Mouse (Mus musculus): ENCODE measurements around the gene Ptprm.

Ptprm gene

GRCm38 (mm10) chr17:67226991-67227390, 127.3 kb downstream of the Ptprm start:
- DNase-seq (ENCODE audit: low spot score in 2 of 2): no peak

DNA sequence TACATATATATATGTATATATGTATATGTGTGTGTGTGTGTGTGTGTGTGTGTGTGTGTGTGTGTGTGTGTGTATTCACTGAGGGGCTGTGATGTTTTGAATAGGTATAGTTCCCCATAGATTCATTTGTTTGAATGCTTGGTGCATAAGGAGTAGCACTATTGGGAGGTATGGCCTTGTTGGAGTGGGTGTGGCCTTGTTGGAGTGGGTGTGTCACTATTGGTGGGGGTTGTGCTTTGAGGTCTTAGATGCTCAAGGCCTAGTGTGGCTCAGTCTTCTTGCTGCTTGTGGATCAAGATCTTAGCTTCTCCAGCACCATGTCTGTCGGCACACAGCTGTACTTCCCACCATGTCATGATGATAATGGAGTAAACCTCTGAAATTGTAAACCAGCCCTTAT, 138.9 kb downstream of the Ptprm start:
- DNase-seq (ENCODE audit: low spot score in 2 of 2): no peak

DNA sequence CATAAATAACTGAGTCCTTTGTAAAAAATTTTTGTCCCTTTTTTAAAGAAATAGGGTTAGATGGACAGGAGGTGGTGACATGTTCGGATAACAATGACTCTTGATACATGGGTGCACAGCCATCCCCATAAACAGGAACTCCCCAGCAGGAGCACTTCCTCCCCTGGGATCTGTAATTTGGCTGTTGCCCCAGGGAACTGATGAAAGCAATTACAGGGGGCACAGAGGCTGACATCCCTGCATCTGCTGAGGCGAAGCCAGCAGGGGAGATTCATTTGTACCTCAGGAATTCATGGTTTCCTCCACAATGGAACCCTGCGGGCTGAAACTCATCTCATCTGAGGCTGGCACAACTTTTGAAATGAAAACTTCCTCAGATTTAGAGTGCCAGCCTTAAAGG, 140.5 kb downstream of the Ptprm start:
- DNase-seq (ENCODE audit: low spot score in 2 of 2): no peak

- no peak for DNase-seq (ENCODE audit: low spot score in 2 of 2)
Observed at GRCm38 (mm10) chr17:67209676-67210344, 144.4 kb downstream of the Ptprm start.

GRCm38 (mm10) chr17:67208600-67208999, 145.7 kb downstream of the Ptprm start:
- no peak for DNase-seq (ENCODE audit: low spot score in 2 of 2)

DNA sequence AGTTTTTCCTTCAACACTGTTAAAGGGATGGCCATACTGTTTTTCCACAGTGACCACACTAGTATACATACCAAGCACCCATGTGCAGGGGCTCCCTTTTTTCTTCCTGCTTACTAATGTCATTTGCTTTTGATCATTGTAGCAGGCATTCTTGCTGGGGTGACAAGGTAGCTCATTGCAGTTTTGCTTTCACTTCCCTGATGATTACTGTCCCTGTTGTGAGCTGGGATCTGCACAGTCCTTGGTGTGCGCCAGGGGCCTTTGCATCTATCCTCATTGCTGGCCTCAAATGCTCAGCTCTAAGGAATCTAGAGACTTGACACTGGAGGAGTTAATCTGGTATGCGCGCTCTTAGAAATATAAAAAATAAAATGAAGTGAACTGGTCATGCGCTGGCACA, 147.3 kb downstream of the Ptprm start:
- no peak for DNase-seq (ENCODE audit: low spot score in 2 of 2)

DNA sequence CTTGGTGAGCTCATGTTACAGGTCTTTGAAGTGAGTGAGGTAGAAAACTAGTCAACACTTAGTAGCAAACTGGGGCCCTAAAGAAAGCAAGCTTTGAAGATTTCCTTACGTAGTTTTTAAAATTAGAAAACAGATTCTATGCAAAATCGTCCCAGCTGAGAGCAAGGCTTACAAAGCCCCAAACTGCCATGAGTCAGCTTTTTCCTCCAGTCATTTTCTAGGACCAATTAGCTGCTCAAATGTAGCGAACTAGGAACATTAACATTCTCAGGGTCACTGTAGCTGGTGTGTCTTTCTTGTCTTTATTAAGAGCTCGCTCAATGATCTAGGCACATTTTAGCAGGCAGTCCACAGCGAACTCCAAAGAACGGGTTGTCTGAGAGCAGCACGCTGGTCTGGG, 153.1 kb downstream of the Ptprm start:
- no peak for DNase-seq (ENCODE audit: low spot score in 2 of 2)

GRCm38 (mm10) chr17:67193728-67194127, 160.5 kb downstream of the Ptprm start:
- DNase-seq (ENCODE audit: low spot score in 2 of 2): no peak

GRCm38 (mm10) chr17:67188514-67188913, 165.7 kb downstream of the Ptprm start:
- DNase-seq (ENCODE audit: low spot score in 2 of 2): no peak

GRCm38 (mm10) chr17:67186879-67187278, 167.4 kb downstream of the Ptprm start:
- no peak for DNase-seq (ENCODE audit: low spot score in 2 of 2)

GRCm38 (mm10) chr17:67185942-67186341, 168.3 kb downstream of the Ptprm start:
- no peak for DNase-seq (ENCODE audit: low spot score in 2 of 2)

GRCm38 (mm10) chr17:67179446-67179845, 174.8 kb downstream of the Ptprm start:
- no peak for DNase-seq (ENCODE audit: low spot score in 2 of 2)

DNA sequence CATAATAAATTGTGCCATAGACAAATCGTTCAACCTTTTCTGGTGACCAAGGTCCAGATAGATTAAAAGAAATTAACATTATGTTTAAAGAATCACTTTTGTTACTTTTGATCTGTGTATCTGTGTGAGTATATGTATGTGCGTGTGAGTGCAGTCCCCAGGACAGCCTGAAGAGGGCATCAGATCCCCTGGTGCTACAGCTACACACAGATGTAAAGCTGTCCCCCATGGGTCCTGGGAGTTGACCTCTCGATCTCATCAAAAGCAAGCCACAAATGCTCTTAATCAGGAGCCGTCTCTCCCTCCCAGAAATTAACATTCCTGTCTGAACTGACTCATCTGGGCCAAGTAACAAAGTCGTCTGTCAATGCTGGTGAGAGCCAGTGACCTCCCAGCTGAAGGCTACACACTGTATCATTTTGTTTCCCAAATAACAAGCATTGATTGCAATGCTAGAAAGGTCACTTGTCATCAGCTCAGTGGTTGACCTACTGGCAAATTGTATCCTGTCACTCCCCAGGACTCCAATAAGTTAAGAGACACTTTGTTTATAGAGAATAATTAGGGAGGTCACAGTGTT, 175.5 kb downstream of the Ptprm start:
- DNase-seq (ENCODE audit: low spot score in 2 of 2): no peak

DNA sequence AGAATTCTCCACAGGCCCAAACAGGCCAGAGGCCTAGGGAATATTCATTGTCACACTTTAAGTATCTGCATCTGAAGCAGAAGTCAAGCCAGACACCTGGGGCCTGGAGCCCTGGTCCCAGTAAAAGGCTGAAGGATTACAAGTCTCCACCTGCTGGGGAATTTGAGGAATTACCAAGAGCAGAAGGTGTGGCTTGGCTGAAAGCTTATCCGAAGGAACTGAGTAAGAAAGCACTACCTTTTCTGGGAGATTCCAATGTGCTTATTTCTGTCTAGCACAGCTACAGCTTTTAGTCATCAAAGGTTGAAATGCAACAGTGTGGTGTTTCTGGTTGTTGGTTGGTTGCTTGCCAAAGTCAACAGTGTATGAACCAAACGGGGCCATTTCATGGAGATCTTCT, 178.4 kb downstream of the Ptprm start:
- peak; percentile 13 to 57 for DNase-seq (ENCODE audit: low spot score in 2 of 2)

DNA sequence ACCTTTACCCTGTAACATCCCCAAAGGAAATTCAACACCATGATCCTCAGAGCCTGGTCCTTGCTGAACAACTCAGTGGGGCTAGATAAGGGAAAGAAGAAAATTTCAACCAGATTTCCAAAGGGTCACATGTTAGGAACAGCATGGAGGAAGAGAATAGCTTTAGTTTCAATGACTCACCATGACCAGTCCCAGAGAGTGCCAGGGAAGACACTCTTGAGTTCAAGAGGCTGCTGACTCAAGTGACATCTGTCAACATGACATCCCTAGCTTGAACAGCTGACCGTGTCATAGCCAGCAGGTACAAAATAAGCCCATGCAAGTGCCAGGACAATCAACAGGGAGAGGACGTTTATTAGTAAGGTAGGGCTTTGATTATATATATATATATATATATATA, 182.9 kb downstream of the Ptprm start:
- no peak for DNase-seq (ENCODE audit: low spot score in 2 of 2)

GRCm38 (mm10) chr17:67170696-67171095, 183.6 kb downstream of the Ptprm start:
- no peak for DNase-seq (ENCODE audit: low spot score in 2 of 2)

- DNase-seq (ENCODE audit: low spot score in 2 of 2): no peak
Observed at GRCm38 (mm10) chr17:67165876-67166275, 188.4 kb downstream of the Ptprm start.

GRCm38 (mm10) chr17:67159611-67160010, 194.6 kb downstream of the Ptprm start:
- DNase-seq (ENCODE audit: low spot score in 2 of 2): no peak

GRCm38 (mm10) chr17:67157089-67157752, 197.0 kb downstream of the Ptprm start:
- DNase-seq (ENCODE audit: low spot score in 2 of 2): no peak

- DNase-seq (ENCODE audit: low spot score in 2 of 2): no peak
Observed at GRCm38 (mm10) chr17:67152218-67152617, 202.0 kb downstream of the Ptprm start.

DNA sequence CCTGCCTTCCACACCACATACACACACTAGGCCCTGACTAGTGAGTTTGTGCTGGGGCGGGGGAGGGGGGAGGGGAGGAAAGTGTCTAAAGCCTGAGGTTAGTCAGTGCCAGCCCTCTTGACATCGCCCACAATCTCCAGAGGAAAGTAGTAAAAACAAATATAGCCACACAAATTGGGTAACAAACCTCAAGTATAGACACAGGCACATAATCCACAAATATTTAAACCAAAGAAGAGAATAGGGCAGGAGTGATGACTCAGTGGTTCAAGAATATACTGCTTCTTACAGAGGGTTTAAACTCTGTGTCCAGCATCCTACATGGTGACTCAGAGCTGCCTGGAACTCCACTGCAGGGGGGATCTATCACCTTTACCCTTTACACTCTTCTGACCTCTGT, 203.8 kb downstream of the Ptprm start:
- DNase-seq (ENCODE audit: low spot score in 2 of 2): no peak

DNA sequence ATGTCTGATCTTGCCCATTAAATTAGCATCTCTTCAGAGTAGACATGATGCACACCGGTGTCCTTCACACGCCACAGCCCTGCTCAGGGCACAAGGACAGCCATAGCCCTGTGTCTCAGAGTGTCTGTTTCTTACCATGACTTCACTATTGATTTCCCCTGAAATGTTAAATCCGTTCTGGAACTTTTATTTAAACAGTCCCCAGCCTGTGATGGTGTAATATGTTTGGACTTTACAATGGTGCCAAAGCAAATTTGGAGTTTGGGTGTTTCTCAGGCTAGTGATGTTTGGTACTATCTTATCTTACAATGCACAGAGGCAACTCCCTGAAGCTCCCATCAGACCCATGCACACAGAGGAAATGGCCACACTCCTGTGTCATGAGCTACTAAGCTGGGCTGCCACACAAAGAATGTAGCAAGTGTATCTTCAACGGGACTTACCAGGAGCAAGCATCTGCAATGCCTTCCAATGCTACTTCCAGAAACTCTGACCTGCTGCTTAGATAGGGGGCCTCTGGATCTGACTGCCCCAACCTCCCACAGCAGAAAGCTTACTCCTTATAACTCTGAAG, 212.0 kb downstream of the Ptprm start:
- DNase-seq (ENCODE audit: low spot score in 2 of 2): no peak

DNA sequence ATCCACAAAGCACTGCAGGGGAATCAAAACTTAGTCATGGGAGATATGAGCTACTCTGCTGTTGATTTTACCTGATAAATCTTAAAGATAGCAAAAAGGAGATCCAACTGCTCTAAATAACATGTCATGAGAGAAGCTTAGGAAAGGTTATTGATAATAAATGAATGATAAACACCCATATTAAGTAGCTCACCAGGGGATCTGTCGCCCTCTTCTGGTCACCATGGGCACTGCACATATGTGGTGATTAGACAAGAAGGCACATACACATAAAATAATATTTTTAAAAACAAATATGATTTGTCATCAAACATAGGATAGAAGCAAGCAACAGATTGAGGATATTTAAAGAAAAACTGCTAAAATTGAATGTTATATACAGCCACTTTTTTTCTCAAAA, 213.8 kb downstream of the Ptprm start:
- no peak for DNase-seq (ENCODE audit: low spot score in 2 of 2)
